In the genomic region with DNA sequence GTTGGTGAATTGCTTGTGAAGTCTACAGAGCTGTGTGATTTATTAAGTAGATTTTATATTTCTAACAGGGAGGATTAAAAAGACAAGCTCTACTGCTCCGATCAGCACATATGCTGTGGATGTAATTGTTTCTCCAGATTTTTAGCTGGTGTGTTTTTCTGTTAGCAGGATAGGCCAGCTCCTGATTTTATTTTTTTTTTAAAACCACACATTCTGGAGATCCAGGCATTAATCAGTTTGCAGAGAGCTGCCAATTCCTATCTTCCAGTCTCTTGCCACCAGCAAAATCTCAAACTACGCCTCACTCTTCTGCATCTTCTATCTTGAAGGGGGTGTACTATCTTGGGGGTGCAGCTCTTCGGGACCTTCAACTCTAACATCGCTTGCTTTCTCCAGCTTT, we compare ENCODE assay signal across 20 mouse cellular contexts.
A peak's percentile ranks its signal among the peaks of the same experiment; 100 is the strongest.
DNase-seq lines count a peak whose midpoint lies in the region; ATAC-seq and TF ChIP-seq lines count a peak whose summit lies in the region.
"Had no signal": no experiment of that assay in that cellular context is flagged by ENCODE, and none has a peak within 500 bp of the region (broad histone marks: within the 10 kb centered on the region; RNA-seq: fewer than 3 reads in every experiment).

No protein-coding gene starts in this region.

- no peak overlapping the region for H3K4me3 ChIP-seq in neural tube, embryonic 13.5 days
- no peak overlapping the region for H3K4me3 ChIP-seq in forebrain, postnatal 0 days (ENCODE audit: low read depth, low read length)
- H3K4me3 ChIP-seq: embryonic facial prominence, embryonic 13.5 days; gastrocnemius, adult 2 months; heart, embryonic 13.5 days; hindbrain, embryonic 12.5 days had no signal

- no peak for TF ChIP-seq CTCF in forebrain, postnatal 0 days (IDR thresholded peaks at IDR 0.05; ENCODE audit: low read depth)

- peak; percentile 11; the same call in 1 of the 2 replicates for ATAC-seq in frontal cortex, adult (ENCODE audit: low TSS enrichment)
- no peak for ATAC-seq in neural tube, embryonic 13.5 days (ENCODE audit: low read depth)
- 0 out of 2 replicates have a peak, but pooled peaks have one; percentile 38 for ATAC-seq in forebrain, postnatal 0 days
- ATAC-seq: activated CD4-positive, CD25-positive, alpha-beta regulatory T cell, adult 4 months; intestine, embryonic 16.5 days; Patski had no signal

- whole genome bisulfite sequencing in neural tube, embryonic 13.5 days: 71% methylated on average over 4 of the region's 4 CpGs
- WGBS in forebrain, postnatal 0 days: 58% methylated on average over 4 of the region's 4 CpGs

- no peak for DNase-seq in frontal cortex, postnatal 25 days (ENCODE audit: low spot score in 2 of 2)
- DNase-seq in neural tube, embryonic 10.5 days (ENCODE audit: extremely low spot score, low spot score): no peak
- peak; percentile 39 for DNase-seq in forebrain, postnatal 0 days
- no peak for DNase-seq in kidney, adult 18-20 months
- DNase-seq: adrenal gland, postnatal 14 days; cerebellum, adult 18-20 months; cerebellum, adult 9-11 months; cerebellum, postnatal 36 days; gastrocnemius, adult 2 months; gastrocnemius, postnatal 25 days; heart, postnatal 4 days had no signal

- no peaks in the 10 kb centered on the region for H3K9me3 ChIP-seq in neural tube, embryonic 13.5 days
- H3K9me3 ChIP-seq in forebrain, postnatal 0 days (ENCODE audit: low read length): no peaks in the 10 kb centered on the region
- H3K9me3 ChIP-seq: embryonic facial prominence, embryonic 13.5 days; heart, embryonic 13.5 days; hindbrain, embryonic 12.5 days had no signal

- H3K9ac ChIP-seq in neural tube, embryonic 13.5 days: no peak overlapping the region
- H3K9ac ChIP-seq in forebrain, postnatal 0 days: no peak overlapping the region
- H3K9ac ChIP-seq: embryonic facial prominence, embryonic 13.5 days; heart, embryonic 13.5 days; hindbrain, embryonic 12.5 days had no signal

- H3K27ac ChIP-seq in neural tube, embryonic 13.5 days (replicated peaks): peak overlapping the region; percentile 34; the same call in 1 of the 2 replicates
- peak overlapping the region; percentile 66 for H3K27ac ChIP-seq in forebrain, postnatal 0 days (ENCODE audit: low read depth, low read length)
- H3K27ac ChIP-seq: embryonic facial prominence, embryonic 13.5 days; gastrocnemius, adult 2 months; heart, embryonic 13.5 days; hindbrain, embryonic 12.5 days had no signal

- peaks cover 35% of the 10 kb centered on the region for H3K4me1 ChIP-seq in neural tube, embryonic 13.5 days (replicated peaks)
- H3K4me1 ChIP-seq in forebrain, postnatal 0 days (ENCODE audit: insufficient read depth): peaks cover 11% of the 10 kb centered on the region; the same call in 1 of the 2 replicates
- H3K4me1 ChIP-seq: heart, embryonic 13.5 days had no signal

- no peaks in the 10 kb centered on the region for H3K27me3 ChIP-seq in neural tube, embryonic 13.5 days
- no peaks in the 10 kb centered on the region for H3K27me3 ChIP-seq in forebrain, postnatal 0 days (ENCODE audit: insufficient read depth, low read length)
- H3K27me3 ChIP-seq: CH12.LX; embryonic facial prominence, embryonic 13.5 days; hindbrain, embryonic 12.5 days; Patski had no signal

- H3K36me3 ChIP-seq in neural tube, embryonic 13.5 days: no peaks in the 10 kb centered on the region
- no peaks in the 10 kb centered on the region for H3K36me3 ChIP-seq in forebrain, postnatal 0 days (ENCODE audit: insufficient read depth)
- H3K36me3 ChIP-seq: embryonic facial prominence, embryonic 13.5 days; heart, embryonic 13.5 days; hindbrain, embryonic 12.5 days had no signal

- H3K4me2 ChIP-seq in neural tube, embryonic 13.5 days: no peak overlapping the region
- no peak overlapping the region for H3K4me2 ChIP-seq in forebrain, postnatal 0 days (ENCODE audit: low read depth)
- H3K4me2 ChIP-seq: embryonic facial prominence, embryonic 13.5 days; heart, embryonic 13.5 days; hindbrain, embryonic 12.5 days had no signal
